Mouse (Mus musculus) T-helper 2 cell (primary cell): ENCODE data around the gene Ccnd3.
"Not testable (repeated sequence)": the region's sequence is repeated elsewhere in the genome, so short reads cannot be mapped to it uniquely, and the experiment has no call there.

Experiments
- in situ Hi-C: fragments of 300-600 bp; cut with MboI, MseI; formaldehyde crosslinking; loops from one replicate; pipeline ENCODE4 v1.15.1; 2025; ENCODE audit warnings: high pct_unique_total_duplicates

The Ccnd3 gene

GRCm38 (mm10) chr17:47594183-47594968, 89.5 kb downstream of the Ccnd3 start:
- in situ Hi-C loops, result loop anchor here (5.0 kb wide), 1 partner anchor 82 kb away; no protein-coding TSS in a partner anchor

GRCm38 (mm10) chr17:47594969-47595247, 90.1 kb downstream of the Ccnd3 start:
- in situ Hi-C loops, result loop anchor here (5.0 kb wide), 1 partner anchor 83 kb away; no protein-coding TSS in a partner anchor

- in situ Hi-C loops, result no loop called here
These were observed 90.7 kb downstream of the Ccnd3 start for GRCm38 (mm10) chr17:47595248-47596161.

GRCm38 (mm10) chr17:47596162-47596838, 91.4 kb downstream of the Ccnd3 start:
- in situ Hi-C loops, result no loop called here

GRCm38 (mm10) chr17:47596839-47597164, 92.0 kb downstream of the Ccnd3 start:
- in situ Hi-C loops, result no loop called here

- in situ Hi-C loops, result no loop called here
These were observed 92.4 kb downstream of the Ccnd3 start for GRCm38 (mm10) chr17:47597261-47597660.

- in situ Hi-C loops, result no loop called here
These were observed 93.2 kb downstream of the Ccnd3 start for GRCm38 (mm10) chr17:47597838-47598579.

- in situ Hi-C loops, result not testable (repeated sequence)
These were observed 93.9 kb downstream of the Ccnd3 start for GRCm38 (mm10) chr17:47598580-47599304.

- in situ Hi-C loops, result no loop called here
These were observed 94.9 kb downstream of the Ccnd3 start for GRCm38 (mm10) chr17:47599511-47600297.

- in situ Hi-C loops, result no loop called here
These were observed 95.9 kb downstream of the Ccnd3 start for GRCm38 (mm10) chr17:47600601-47601388.

- in situ Hi-C loops, result no loop called here
These were observed 96.5 kb downstream of the Ccnd3 start for GRCm38 (mm10) chr17:47601389-47601755.

- in situ Hi-C loops, result no loop called here
These were observed 97.4 kb downstream of the Ccnd3 start for GRCm38 (mm10) chr17:47602289-47602688.

GRCm38 (mm10) chr17:47606220-47606619, 101.4 kb downstream of the Ccnd3 start:
- in situ Hi-C loops, result no loop called here

- in situ Hi-C loops, result no loop called here
These were observed 104.3 kb downstream of the Ccnd3 start for GRCm38 (mm10) chr17:47609182-47609581.

- in situ Hi-C loops, result loop anchor here (5.0 kb wide), 1 partner anchor 81 kb away; the partner anchor contains the start of genes Gm21981 and Prickle4
These were observed 106.2 kb downstream of the Ccnd3 start, which contains the start of the genes Bysl, Med20 and Gm20517 for GRCm38 (mm10) chr17:47610849-47611660. Gene Bysl (minus strand): TSS chr17:47611492. Gene Med20 (plus strand): TSS chr17:47611582. Gene Gm20517 (plus strand): TSS chr17:47611589.

GRCm38 (mm10) chr17:47611661-47611982, 106.8 kb downstream of the Ccnd3 start:
- in situ Hi-C loops, result loop anchor here (5.0 kb wide), 1 partner anchor 81 kb away; the partner anchor contains the start of genes Gm21981 and Prickle4

GRCm38 (mm10) chr17:47614018-47614417, 109.2 kb downstream of the Ccnd3 start:
- in situ Hi-C loops, result loop anchor here (5.0 kb wide), 1 partner anchor 78 kb away; the partner anchor contains the start of genes Gm21981 and Prickle4

GRCm38 (mm10) chr17:47616119-47616518, 111.3 kb downstream of the Ccnd3 start:
- in situ Hi-C loops, result no loop called here
